Mouse (Mus musculus) spleen, adult 2 months (tissue): Measurements from ENCODE around the gene Rps27.

Experiments used
- CTCF ChIP-seq: fragments of 200-500 bp; IDR thresholded peaks from 2 replicates; pipeline ENCODE4 v1.5.1; 2011; ENCODE audit warnings: mild to moderate bottlenecking, inconsistent platforms; ENCODE audit not compliant: insufficient read depth, insufficient read length, insufficient replicate concordance; ENCODE audit errors: extremely low read depth
- POLR2A ChIP-seq: fragments of 200-500 bp; IDR thresholded peaks from 2 replicates; pipeline ENCODE4 v1.6.1; 2011; ENCODE audit warnings: low read depth, low read length, inconsistent platforms

DNA sequence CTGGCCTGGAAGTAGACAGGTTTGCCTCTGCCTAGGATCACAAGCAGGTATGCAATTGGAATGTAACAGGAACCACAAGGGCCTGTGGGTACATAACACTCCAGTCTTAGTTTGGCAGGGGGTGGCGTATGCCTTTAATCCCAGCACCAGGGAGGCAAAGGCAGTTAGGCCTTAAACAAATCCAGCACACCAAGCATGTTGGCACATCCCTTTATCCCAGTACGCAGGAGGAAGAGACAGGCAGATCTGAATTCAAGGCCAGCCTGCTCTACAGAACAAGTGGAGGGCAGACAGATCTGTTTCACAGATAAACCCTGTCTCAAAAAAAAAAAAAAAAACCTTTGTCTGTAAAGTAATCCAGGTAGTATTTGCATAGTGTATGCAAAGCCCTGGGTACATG is 4.8 kb downstream of the Rps27 start:
- TF ChIP-seq CTCF (no peak), POLR2A (no peak)
